Mouse (Mus musculus) heart, embryonic 10.5 days (tissue): ENCODE results near the gene Krtap1-3. TPM values are rescaled to one million over a fixed set of nuclear protein-coding genes. Genes with fewer than 3 reads are reported as not detected.
"Not testable (repeated sequence)": the region's sequence is repeated elsewhere in the genome, so short reads cannot be mapped to it uniquely, and the experiment has no call there.

Experiments
- DNase-seq: peaks from one replicate; pipeline ENCODE4 v3.0.0-alpha.2; 2017; ENCODE audit warnings: low spot score
- H3K27ac ChIP-seq: fragments of 300-500 bp; sonication (generic); 2 replicates; pipeline ENCODE4 v1.5.1; 2016; ENCODE audit warnings: mild to moderate bottlenecking
- H3K27me3 ChIP-seq: fragments of 300-500 bp; sonication (generic); 2 replicates; pipeline ENCODE4 v1.6.1; 2016; ENCODE audit warnings: mild to moderate bottlenecking; ENCODE audit not compliant: poor library complexity, insufficient read depth, severe bottlenecking
- H3K36me3 ChIP-seq: fragments of 300-500 bp; sonication (generic); 2 replicates; pipeline ENCODE4 v1.6.1; 2016; ENCODE audit warnings: mild to moderate bottlenecking, moderate library complexity
- H3K4me1 ChIP-seq: fragments of 300-500 bp; sonication (generic); 2 replicates; pipeline ENCODE4 v1.6.1; 2016; ENCODE audit warnings: mild to moderate bottlenecking
- H3K4me3 ChIP-seq: fragments of 300-500 bp; sonication (generic); 2 replicates; pipeline ENCODE4 v1.5.1; 2016; ENCODE audit warnings: mild to moderate bottlenecking, moderate library complexity
- H3K9me3 ChIP-seq: fragments of 300-500 bp; sonication (generic); 2 replicates; pipeline ENCODE4 v1.6.1; 2016; ENCODE audit warnings: mild to moderate bottlenecking, moderate library complexity
- WGBS: fragments of 180-500 bp; shearing (Covaris S2); methylation state at CpG from one replicate; pipeline ENCODE4 v1.1.7; 2016; 5-methylcytosine and 5-hydroxymethylcytosine counted together
- polyA plus RNA-seq: library from polyadenylated mRNA; unstranded; fragments of >200 nt; fragmentation: Nextera tagmentation; extraction: Ambion mirVana; gene quantifications from 2 replicates; pipeline ENCODE4 v1.2.1, GENCODE M21; 2016

The Krtap1-3 gene
- polyA plus RNA-seq: not detected in 2 replicates

GRCm38 (mm10) chr11:99590981-99591380, at the start of gene Krtap1-3:
Krtap1-3 (minus strand) TSS chr11:99591339.
- no peak within 1 kb of the TSS for H3K4me3 ChIP-seq
- WGBS: 83% methylated on average over 6 of the region's 6 CpGs
- no peaks in the 10 kb centered on the region for H3K4me1 ChIP-seq
- no peaks in the 10 kb centered on the region for H3K36me3 ChIP-seq
- H3K27me3 ChIP-seq: no peaks in the 10 kb centered on the region
- no peak for DNase-seq
- H3K9me3 ChIP-seq: no peaks in the 10 kb centered on the region
- H3K27ac ChIP-seq: no peak within 1 kb of the TSS

GRCm38 (mm10) chr11:99640926-99641325, 49.8 kb upstream of the Krtap1-3 start:
- H3K27me3 ChIP-seq: peaks cover 6% of the 10 kb centered on the region; the same call in 1 of the 2 replicates
- DNase-seq: no peak
- no peaks in the 10 kb centered on the region for H3K9me3 ChIP-seq
- no peaks in the 10 kb centered on the region for H3K36me3 ChIP-seq
- H3K4me3 ChIP-seq: no peak overlapping the region
- 30% methylated on average over 1 of the region's 1 CpGs for WGBS
- H3K27ac ChIP-seq: no peak overlapping the region
- no peaks in the 10 kb centered on the region for H3K4me1 ChIP-seq

GRCm38 (mm10) chr11:99637086-99637485, 45.9 kb upstream of the Krtap1-3 start:
- Histone ChIP-seq H3K27ac (no peak overlapping the region), H3K9me3 (no peaks in the 10 kb centered on the region), H3K36me3 (no peaks in the 10 kb centered on the region), H3K27me3 (peaks cover 7% of the 10 kb centered on the region; the same call in 1 of the 2 replicates), H3K4me1 (peaks cover 4% of the 10 kb centered on the region; the same call in 1 of the 2 replicates), H3K4me3 (no peak overlapping the region)
- WGBS: 79% methylated on average over 1 of the region's 1 CpGs
- DNase-seq: no peak

GRCm38 (mm10) chr11:99634653-99635134, 43.6 kb upstream of the Krtap1-3 start, which contains the start of gene Krtap4-2:
Krtap4-2 (minus strand) TSS chr11:99635084.
- Histone ChIP-seq H3K9me3 (no peaks in the 10 kb centered on the region), H3K4me1 (peaks cover 4% of the 10 kb centered on the region; the same call in 1 of the 2 replicates), H3K4me3 (no peak within 1 kb of the TSS), H3K36me3 (no peaks in the 10 kb centered on the region), H3K27ac (no peak within 1 kb of the TSS), H3K27me3 (peaks cover 7% of the 10 kb centered on the region; the same call in 1 of the 2 replicates)
- WGBS: 37% methylated on average over 8 of the region's 8 CpGs
- DNase-seq: no peak

DNA sequence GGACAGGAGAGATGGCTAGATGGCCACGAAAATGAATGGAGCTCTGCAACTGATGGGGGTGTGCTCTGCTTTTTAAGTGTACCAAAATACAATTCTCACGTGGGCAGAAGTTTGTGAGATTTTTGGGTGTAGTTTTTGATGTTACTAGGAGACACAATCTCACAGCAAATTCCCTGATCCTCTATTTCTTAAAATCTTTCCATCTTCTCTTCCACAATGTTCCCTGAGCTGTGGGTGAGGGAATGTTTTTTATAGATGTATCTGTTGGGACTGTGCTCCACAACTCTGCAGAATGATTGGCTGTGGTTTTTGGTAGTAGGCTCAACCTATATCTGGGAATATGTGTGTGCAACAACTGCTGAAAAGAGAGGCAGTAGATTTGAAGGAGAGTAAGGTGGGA, 42.2 kb upstream of the Krtap1-3 start:
- Histone ChIP-seq H3K27ac (no peak overlapping the region), H3K27me3 (peaks cover 7% of the 10 kb centered on the region; the same call in 1 of the 2 replicates), H3K36me3 (no peaks in the 10 kb centered on the region), H3K4me1 (peaks cover 4% of the 10 kb centered on the region; the same call in 1 of the 2 replicates), H3K4me3 (no peak overlapping the region), H3K9me3 (no peaks in the 10 kb centered on the region)
- no peak for DNase-seq
- WGBS: 71% methylated on average over 2 of the region's 2 CpGs

DNA sequence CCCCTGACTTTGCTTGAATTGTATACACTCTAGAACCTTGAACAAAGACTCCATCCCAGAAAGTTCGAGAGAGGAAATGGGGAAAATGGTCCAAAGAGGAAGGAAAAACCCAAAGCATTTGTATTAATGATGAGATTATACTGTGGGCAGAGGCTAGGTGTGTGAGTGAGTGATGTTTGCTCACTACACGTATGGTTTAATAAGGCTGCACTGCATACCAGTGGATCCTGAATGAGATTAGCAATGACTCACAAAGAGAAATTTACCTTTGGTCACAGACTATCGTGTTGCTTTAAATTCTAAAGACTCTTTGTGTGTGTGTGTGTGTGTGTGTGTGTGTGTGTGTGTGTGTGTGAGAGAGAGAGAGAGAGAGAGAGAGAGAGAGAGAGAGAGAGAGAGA, 39.8 kb upstream of the Krtap1-3 start:
- 73% methylated on average over 3 of the region's 3 CpGs for WGBS
- no peak for DNase-seq
- Histone ChIP-seq H3K4me1 (peaks cover 4% of the 10 kb centered on the region; the same call in 1 of the 2 replicates), H3K4me3 (no peak overlapping the region), H3K27me3 (peaks cover 7% of the 10 kb centered on the region), H3K36me3 (no peaks in the 10 kb centered on the region), H3K27ac (no peak overlapping the region), H3K9me3 (no peaks in the 10 kb centered on the region)

DNA sequence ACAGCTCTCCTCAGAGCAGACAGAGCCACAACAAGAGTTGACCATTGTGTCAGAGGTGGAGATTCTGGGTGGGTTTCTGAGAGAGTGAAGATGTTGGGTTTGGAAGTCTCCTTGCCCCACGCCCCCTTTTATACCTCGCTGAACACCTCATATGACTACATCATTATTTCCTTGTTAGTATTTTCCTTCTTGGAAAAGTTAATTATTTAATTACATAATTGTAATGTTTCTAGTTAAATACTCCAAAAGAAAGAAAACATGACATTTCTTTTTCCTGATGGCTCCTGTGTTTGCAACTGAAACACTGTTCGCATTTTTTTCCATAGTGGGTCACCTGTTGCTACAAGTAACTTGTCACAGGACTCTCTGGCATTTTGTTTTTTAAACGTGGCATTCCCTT, 37.0 kb upstream of the Krtap1-3 start, which contains the start of gene Krtap4-1:
Gene Krtap4-1 (minus strand): TSS at position 101 of the 400 bp plus-strand sequence.
- no peaks in the 10 kb centered on the region for H3K36me3 ChIP-seq
- H3K27ac ChIP-seq: no peak within 1 kb of the TSS
- H3K9me3 ChIP-seq: no peaks in the 10 kb centered on the region
- peaks cover 4% of the 10 kb centered on the region for H3K27me3 ChIP-seq
- H3K4me3 ChIP-seq: no peak within 1 kb of the TSS
- WGBS: 68% methylated on average over 4 of the region's 4 CpGs
- H3K4me1 ChIP-seq: no peaks in the 10 kb centered on the region
- no peak for DNase-seq

- no peaks in the 10 kb centered on the region for H3K9me3 ChIP-seq
- WGBS: 75% methylated on average over 2 of the region's 2 CpGs
Measured at GRCm38 (mm10) chr11:99620335-99620734, 29.2 kb upstream of the Krtap1-3 start, which contains the start of gene Gm11562. Gm11562 (minus strand) TSS chr11:99620435.

DNA sequence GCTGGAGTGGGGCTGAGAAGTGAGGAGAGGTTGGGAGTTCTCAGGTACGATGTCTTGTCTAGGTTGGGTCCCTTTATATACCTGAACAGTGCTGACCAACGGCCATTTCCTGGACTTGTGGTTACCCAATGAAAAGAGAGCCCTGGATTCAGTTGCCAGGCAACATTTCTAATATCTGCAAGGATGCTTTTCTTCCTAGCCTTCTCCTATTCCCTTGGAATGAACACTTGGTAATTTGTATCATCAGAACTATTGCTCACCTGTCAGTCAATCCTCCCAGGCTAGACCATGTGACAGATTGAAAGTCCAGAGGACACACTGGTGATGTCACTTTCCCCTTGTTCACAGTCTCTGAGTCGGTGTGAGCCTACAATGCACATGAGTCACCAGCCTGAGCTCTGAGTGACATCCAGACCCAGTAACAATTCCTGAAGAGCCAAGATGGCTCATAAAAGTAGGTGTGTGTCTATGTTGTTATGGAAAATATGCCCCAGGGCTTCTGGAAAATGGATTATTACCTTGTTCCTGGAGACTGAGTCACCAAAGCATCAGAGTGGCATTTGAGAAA, 23.7 kb upstream of the Krtap1-3 start, which contains the start of gene Krtap2-4:
Gene Krtap2-4 (minus strand): TSS at position 51 of the 568 bp plus-strand sequence.
- no peaks in the 10 kb centered on the region for H3K36me3 ChIP-seq
- H3K27ac ChIP-seq: no peak within 1 kb of the TSS
- no peak for DNase-seq
- H3K9me3 ChIP-seq: no peaks in the 10 kb centered on the region
- no peaks in the 10 kb centered on the region for H3K27me3 ChIP-seq
- H3K4me1 ChIP-seq: no peaks in the 10 kb centered on the region
- 73% methylated on average over 3 of the region's 3 CpGs for WGBS
- H3K4me3 ChIP-seq: no peak within 1 kb of the TSS

More at GRCm38 (mm10) chr11:99620335-99620734, 29.2 kb upstream of the Krtap1-3 start, which contains the start of gene Gm11562:
- no peaks in the 10 kb centered on the region for H3K4me1 ChIP-seq
- no peaks in the 10 kb centered on the region for H3K27me3 ChIP-seq
- no peak within 1 kb of the TSS for H3K4me3 ChIP-seq
- DNase-seq: no peak
- H3K36me3 ChIP-seq: no peaks in the 10 kb centered on the region
- no peak within 1 kb of the TSS for H3K27ac ChIP-seq

DNA sequence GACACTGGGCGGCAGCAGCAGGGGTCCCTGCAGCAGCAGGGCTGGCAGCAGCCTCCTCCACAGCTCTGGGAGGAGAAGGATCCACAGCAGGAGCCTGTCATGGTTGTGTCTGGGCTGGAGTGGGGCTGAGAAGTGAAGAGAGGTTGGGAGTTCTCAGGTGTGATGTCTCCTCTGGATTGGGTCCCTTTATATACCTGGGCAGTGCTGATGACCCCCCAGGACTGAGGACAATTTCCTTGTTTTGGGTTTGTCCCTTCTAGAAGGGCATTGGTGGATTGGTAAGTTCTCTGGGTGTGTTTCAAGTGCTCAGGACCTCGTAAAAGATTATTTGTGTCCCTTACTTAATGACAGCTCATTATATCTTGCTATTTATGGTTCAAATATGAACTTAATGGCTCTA, 18.9 kb upstream of the Krtap1-3 start, which contains the start of gene Gm11937:
Gene Gm11937 (minus strand): TSS at position 101 of the 400 bp plus-strand sequence.
- H3K36me3 ChIP-seq, DNase-seq, H3K4me3 ChIP-seq, H3K4me1 ChIP-seq, H3K9me3 ChIP-seq, H3K27me3 ChIP-seq, H3K27ac ChIP-seq: not testable (repeated sequence)
- 66% methylated on average over 1 of the region's 2 CpGs for WGBS

DNA sequence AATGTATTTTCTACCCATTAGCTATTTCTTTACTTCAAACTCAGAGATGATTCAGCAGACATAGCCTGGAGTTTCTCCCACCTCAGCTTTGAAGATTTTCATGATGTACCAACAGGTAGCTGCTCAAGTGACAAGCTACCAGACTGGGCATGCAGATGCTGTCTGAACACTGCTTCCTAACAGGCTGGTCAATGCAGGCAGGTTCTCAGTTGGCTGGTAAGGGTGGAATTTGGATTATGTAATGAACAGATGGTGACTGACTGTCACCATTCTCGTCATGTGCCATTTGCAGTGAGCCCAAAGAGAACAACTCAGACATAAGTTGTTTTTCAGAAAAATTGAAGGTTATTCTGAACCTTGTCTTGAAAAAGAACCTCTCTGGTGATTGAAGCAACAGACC, 18.0 kb upstream of the Krtap1-3 start:
- Histone ChIP-seq H3K4me1 (no peaks in the 10 kb centered on the region), H3K4me3 (no peak overlapping the region), H3K36me3 (no peaks in the 10 kb centered on the region), H3K27me3 (no peaks in the 10 kb centered on the region), H3K27ac (no peak overlapping the region), H3K9me3 (no peaks in the 10 kb centered on the region)
- DNase-seq: no peak
- 65% methylated on average over 1 of the region's 1 CpGs for WGBS

GRCm38 (mm10) chr11:99603208-99603607, 12.1 kb upstream of the Krtap1-3 start, which contains the start of gene Gm11938:
Gm11938 (minus strand) TSS chr11:99603308.
- H3K4me1 ChIP-seq, H3K4me3 ChIP-seq, H3K27ac ChIP-seq, H3K27me3 ChIP-seq, H3K9me3 ChIP-seq, DNase-seq, H3K36me3 ChIP-seq: not testable (repeated sequence)
- 53% methylated on average over 1 of the region's 1 CpGs for WGBS

GRCm38 (mm10) chr11:99597742-99598141, 6.6 kb upstream of the Krtap1-3 start, which contains the start of gene Krtap9-3:
Krtap9-3 (minus strand) TSS chr11:99598105.
- H3K27me3 ChIP-seq, H3K4me1 ChIP-seq, H3K36me3 ChIP-seq, DNase-seq, H3K27ac ChIP-seq, H3K9me3 ChIP-seq, H3K4me3 ChIP-seq: not testable (repeated sequence)
- WGBS: 78% methylated on average over 6 of the region's 6 CpGs
